Mouse (Mus musculus) megakaryocyte progenitor cell, adult 5-6 weeks (primary cell): ENCODE results near the gene Cox17. TPM values are rescaled to one million over a fixed set of nuclear protein-coding genes. Genes with fewer than 3 reads are reported as not detected.

Source experiments
- ATAC-seq: replicated peaks from 2 replicates; pipeline ENCODE4 v1.8.0; 2016; ENCODE audit warnings: mild to moderate bottlenecking, moderate TSS enrichment, inconsistent platforms; ENCODE audit not compliant: poor library complexity
- total RNA-seq, 2 experiments: library from RNA; stranded (forward) in 1 of 2; stranded (reverse) in 1 of 2; fragments of 157-497, 149-512 nt in 1 of 2; fragments of 200-1000 nt in 1 of 2; gene quantifications; 2 replicates each; pipeline versions ENCODE4 v1.2.3 to v1.2.4; 2015 to 2017

The Cox17 gene
- total RNA-seq, 2 experiments from 2014 or later: 110 to 294 TPM

DNA sequence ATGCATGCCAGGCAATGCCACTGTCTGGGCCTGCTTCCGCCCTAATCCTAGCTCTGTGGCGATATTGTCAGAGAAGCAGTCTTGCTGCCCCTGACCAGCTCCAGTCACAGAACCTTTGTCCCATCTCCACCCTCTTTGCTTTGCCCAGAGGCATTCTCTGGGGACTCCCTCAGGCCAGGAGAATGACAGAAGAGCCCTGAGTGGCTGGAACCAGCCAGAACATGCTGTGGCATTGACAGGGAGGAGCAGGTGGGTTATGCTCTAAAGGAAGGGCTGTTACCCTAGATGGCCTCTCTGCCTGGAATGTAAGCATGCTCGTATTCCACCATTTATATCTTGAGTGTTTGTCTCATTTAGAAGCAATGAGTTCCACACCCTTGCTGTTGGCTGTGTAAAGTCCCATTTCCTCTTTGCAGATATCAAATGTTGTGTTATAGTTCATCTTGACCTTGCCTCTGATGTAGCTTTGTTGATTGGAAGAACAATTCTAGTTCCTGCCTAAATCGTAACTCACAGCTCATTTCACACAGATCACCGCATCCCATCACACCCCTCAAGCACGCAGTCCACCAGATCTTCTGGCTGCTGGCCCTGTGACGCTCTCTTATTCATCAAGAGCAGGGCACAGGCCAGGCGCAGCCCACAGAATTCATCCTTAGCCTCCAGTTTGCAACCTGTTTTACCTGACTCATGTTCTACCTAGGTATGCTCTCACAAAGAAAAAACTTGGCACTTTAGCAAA lies 24.0 kb downstream of the Cox17 start:
- no peak for ATAC-seq

DNA sequence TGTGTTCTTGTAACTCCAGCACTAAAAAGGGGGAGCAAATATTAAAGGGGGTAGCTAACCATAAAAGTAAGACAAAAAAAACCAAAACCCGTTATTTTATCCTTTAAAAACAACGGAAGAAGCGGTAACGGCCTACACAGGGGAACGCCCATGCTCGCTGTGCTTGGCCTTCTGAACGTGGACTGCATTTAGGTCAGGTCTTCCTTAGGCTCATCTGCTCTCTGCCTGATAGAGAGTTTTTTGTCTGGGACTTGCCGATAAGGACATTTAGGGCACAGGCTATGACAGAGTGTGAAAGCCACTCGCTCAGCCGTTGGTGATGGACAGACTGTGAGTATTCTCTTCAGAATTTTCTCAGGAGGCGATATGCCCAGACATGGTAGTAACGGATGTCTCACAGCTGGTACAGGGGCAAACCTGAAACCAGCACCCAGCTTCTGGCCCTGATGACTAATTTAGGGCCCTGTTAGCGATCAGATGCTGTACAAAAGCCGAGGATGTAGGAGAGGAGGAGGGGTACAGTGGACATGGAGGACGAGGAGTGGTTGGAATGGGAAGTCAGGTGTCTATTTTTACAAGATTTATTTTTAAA lies 25.0 kb downstream of the Cox17 start:
- peak; percentile 84 for ATAC-seq

GRCm38 (mm10) chr16:38372876-38373275 lies 26.1 kb downstream of the Cox17 start:
- no peak for ATAC-seq

- no peak for ATAC-seq
Measured at GRCm38 (mm10) chr16:38373439-38373838, 26.6 kb downstream of the Cox17 start.

DNA sequence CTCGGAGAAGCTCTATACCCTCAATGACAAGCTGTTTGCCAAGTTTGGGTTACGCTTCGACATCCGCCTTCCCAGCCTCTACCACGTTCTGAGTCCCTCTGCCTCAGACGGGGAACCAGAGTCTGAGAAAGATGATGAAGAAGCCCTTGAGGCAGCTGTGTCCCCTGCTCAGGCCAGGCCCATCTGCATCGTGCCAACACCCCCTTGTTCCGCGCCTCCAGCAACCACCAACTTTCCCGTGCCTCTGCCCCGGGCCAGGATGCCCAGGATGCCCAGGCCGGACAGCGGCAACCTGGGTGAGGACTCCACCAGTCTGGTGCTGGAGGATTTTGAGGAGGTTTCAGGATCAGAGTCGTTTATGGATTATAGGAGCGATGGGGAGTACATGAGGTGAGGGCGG lies 27.1 kb downstream of the Cox17 start:
- ATAC-seq: no peak

GRCm38 (mm10) chr16:38374379-38375140 lies 27.8 kb downstream of the Cox17 start:
- ATAC-seq: peak; percentile 49

DNA sequence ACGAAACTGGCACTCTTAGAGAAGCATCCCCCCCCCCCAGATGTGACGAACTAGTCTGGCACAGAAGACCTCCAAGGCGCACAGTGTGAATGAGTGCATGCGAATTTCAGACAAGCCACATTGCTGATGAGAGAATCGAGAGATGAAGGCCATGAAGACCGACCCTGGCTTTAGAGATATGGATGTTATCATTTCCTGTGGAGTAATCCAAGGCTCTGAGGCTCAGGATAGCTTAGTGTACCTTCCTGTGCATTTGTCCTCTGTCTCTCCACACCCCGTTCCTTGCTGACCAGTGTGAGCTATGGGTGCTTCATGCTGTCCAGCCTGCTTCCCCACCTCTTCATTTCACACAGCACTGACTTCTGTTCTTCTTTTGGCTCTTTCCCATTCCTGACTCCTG lies 28.4 kb downstream of the Cox17 start:
- ATAC-seq: no peak

DNA sequence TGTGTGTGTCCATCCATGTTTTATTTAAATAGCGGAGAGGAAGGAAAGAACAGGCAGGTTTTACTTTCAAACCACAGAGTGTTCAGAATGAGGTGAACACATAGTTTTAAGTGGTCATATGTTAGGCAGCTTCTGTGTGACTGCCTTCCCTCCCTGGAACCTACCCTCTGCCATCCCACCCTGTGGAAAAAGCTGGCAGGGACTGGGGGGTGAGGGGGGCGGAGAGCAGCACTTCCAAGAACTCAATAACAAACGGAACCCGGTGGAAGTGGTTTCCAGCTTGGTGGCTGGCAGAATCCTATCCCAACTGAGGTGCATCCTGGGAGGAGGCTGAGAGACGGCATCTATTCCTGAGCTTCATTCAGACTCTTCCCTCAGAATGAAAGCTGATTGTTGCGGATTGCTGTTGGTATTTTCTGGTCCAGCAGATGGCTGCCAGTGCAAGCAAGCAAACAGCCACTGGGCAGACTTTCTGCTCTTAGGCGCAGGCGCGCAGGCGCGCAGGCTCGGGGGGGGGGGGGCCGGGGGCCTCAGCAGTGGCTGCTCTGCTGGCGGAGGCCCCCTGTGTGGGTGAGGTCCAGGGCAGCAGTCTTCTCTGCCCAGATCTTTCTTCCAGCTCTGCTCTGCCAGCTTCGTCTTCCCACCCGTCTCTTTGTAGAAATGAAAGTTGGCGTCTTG lies 29.5 kb downstream of the Cox17 start:
- ATAC-seq: peak; percentile 35

DNA sequence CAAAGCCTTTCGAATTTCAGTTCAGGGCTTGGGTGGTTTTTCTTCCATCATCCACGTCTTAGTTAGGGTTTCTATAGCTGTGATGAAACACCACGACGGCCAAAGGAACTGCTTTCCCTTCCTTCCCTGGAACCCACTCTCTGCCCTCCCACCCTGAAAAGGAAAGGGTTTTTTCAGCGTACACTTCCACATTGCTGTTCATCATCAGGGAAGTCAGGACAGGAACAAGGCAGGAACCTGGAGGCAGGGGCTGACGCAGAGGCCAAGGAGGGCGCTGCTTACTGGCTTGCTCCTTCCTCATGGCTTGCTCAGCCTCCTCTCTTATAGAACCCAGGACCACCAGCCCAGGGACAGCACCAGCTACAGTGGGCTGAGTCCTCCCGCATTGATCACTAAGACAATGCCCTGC lies 30.1 kb downstream of the Cox17 start:
- ATAC-seq: peak; percentile 47

GRCm38 (mm10) chr16:38377546-38377945 lies 30.8 kb downstream of the Cox17 start:
- no peak for ATAC-seq

DNA sequence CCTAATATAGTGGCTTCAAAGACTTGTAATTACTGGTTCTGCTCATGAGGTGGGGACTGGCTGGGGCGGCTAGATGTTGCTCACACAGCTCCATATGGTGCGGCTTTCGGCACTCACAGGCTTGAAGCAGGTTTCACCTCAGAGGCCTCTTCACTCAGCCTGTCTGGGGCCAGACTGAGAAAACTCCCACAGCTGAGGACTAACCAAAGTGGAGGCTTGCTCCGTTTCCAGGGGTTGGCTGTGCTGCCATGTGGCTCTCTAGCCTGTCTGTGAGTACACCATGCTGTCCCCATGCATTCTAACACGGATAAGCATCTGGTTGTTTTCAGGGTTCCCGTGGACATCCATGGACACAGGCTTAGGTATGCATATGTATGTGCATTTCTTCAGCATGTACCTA lies 31.8 kb downstream of the Cox17 start:
- no peak for ATAC-seq

DNA sequence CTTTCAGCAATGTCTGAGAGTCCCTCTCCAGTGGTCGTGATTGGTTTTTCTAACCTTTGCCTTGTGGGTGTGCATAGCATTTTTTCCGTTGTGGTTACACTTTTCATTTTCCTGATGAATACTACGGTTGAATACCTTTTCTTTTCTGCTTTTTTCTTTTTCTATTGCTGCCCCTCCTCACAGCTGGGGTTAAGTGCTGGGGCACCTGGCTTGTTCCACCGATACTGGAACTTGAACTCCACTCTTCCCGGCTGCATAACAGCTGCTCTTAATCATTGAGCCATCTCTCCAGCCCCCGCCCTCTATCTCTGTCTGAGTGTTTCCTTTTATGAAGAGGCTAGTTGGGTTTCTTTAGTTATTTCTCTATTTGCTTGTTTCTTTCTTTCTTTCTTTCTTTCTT lies 32.3 kb downstream of the Cox17 start:
- no peak for ATAC-seq

GRCm38 (mm10) chr16:38379493-38379892 lies 32.7 kb downstream of the Cox17 start:
- no peak for ATAC-seq

DNA sequence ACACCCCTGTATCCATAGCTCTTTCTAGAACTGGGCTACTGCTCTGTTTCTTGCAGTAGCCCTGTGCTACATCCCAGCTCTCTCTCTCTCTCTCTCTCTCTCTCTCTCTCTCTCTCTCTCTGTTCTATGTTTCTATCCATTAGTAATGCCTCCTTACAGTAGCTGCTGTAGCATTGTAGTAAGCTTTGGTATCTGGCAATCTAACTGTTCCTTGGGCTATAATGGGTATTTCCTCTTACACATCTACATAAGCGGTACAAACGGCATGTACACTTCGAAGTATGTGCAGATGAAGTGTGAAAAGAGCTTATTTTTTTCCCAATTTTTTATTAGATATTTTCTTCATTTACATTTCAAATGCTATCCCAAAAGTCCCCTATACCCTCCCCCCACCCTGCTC lies 33.1 kb downstream of the Cox17 start:
- no peak for ATAC-seq

DNA sequence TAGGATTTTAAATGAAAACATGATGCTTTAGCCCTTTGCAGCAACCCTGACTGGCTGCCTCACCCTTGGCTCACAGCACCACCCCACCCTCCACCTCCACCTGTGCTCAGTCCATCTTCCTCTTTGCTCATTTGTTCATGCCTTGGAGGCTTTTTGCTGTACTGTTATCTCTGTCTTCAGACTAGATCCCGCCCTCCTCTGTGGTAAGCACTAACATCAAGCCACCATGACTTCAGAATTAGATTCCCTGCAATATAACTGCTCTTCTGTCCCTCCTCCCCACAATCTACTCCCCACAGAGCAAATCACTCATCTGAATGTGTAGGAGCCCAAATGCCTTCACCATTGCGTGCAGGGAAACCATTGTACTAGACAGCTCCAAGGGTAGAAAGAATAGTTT lies 36.9 kb downstream of the Cox17 start:
- peak; percentile 91 for ATAC-seq

GRCm38 (mm10) chr16:38385184-38385634 lies 38.4 kb downstream of the Cox17 start:
- ATAC-seq: no peak

DNA sequence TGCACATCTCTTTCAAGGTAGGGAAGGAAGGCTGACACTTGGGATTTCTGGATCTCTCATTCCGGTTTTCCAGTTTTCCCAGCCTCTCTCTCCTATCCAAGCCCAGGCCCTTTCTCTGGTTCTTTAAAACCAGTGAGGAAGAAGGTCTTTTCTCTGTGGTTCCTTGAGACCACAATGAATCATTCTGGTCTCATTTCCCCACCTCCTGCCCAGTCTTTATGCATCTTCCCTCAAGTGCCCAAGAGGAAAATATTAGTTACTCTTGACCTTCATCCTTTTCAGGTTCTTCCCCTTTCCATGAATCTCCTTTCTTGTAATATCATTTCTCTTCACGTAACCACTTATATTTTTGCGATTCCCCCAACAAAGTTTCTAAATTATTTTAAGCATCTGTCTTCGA lies 38.9 kb downstream of the Cox17 start:
- peak; percentile 40 for ATAC-seq

DNA sequence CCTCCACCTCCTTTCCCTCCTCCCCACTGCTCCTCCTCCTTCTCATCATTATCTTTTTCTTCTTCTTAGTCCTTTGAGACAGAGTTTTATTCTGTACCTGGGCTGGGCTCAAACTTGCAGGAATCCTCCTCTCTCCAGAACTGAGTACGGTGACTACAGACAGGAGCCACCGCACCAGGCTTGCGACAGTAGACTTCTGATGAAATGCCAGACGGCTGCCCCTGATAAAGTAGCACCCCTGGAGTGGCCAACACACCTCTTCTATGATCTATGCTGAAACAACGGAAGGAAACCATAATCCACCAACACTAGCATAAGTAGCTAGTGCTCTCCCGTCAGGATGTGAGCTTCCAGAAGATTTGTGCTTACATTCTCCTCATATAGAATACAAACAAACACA lies 40.6 kb downstream of the Cox17 start:
- ATAC-seq: no peak

- ATAC-seq: no peak
Measured at GRCm38 (mm10) chr16:38388757-38389156, 42.0 kb downstream of the Cox17 start.

DNA sequence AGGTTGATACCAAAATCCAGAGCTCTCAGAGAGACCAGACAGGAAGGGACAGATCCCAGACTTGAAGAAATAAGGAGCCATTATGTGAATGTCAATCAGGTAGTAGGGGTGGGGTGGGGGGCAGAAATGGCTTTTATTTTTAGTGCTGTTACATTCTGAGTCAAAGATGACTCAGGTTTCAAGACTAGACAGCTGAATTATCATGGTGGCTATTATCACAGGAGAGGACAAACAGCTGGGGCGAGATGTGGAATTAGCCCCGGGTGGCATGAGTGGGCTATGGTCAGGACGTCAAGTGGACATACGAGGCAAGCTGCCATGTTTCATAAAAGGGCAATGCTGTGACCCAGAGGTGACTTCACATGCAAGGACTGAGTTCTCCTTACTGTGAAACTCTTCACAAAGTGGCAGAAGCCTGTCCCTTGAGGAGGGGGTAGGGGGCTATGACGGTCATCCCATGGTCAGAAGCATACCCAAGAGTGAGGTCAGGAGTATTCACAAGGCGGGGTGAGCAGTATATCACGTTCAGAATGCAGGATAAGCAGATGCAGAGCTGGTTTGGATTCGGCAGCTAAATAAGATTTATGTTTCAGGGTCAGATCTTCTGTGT lies 42.6 kb downstream of the Cox17 start:
- ATAC-seq: no peak

DNA sequence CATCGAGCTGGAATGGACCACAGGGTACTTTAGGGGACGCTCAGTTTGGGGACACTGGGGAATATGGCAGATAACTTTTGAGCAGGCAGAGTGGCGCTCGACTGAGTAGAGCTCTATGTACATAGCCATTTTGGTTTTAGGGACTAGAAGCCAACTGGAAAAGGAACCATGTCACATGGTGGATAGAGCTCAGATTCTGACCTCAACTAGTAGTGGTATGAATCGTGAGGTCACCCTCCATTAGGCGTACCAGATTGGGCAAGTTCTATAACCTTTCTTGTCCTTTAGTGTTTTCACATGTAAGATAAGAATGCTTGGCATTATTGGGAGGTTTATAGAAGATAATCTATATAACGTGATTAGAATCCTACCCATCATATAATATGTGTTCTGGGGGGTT lies 43.5 kb downstream of the Cox17 start:
- no peak for ATAC-seq
